Mouse (Mus musculus) cortical plate, adult 2 months (tissue): Measurements from ENCODE around the gene Krtap14.

Experiments used
- CTCF ChIP-seq: fragments of 200-500 bp; IDR thresholded peaks from 2 replicates; pipeline ENCODE4 v1.5.1; 2011; ENCODE audit warnings: mild to moderate bottlenecking, control low read depth, low read length; ENCODE audit not compliant: insufficient read depth; ENCODE audit errors: extremely low read depth
- POLR2A ChIP-seq: fragments of 200-500 bp; IDR thresholded peaks from 2 replicates; pipeline ENCODE4 v1.6.1; 2011; ENCODE audit warnings: mild to moderate bottlenecking, low read length, control low read depth; ENCODE audit not compliant: insufficient read depth; ENCODE audit errors: extremely low read depth

- TF ChIP-seq CTCF, result no peak
- TF ChIP-seq POLR2A, result no peak
Measured at GRCm38 (mm10) chr16:88786786-88787185, 39.2 kb downstream of the Krtap14 start.
